Mouse (Mus musculus) adipocyte (in vitro differentiated cells): ENCODE results near the gene Duoxa1.
A peak's percentile ranks its signal among the peaks of the same experiment; 100 is the strongest.
"Not testable (repeated sequence)": the region's sequence is repeated elsewhere in the genome, so short reads cannot be mapped to it uniquely, and the experiment has no call there.

Experiments
- DNase-seq: peaks from one replicate; pipeline ENCODE4 v3.0.0-alpha.2; 2016; ENCODE audit warnings: low spot score

Duoxa1 gene

GRCm38 (mm10) chr2:122313536-122313935 is at the start of gene Duoxa1:
Duoxa1 (minus strand) TSS chr2:122313730.
- no peak for DNase-seq

- no peak for DNase-seq
Measured at GRCm38 (mm10) chr2:122362622-122363523, 49.3 kb upstream of the Duoxa1 start.

- no peak for DNase-seq
Measured at GRCm38 (mm10) chr2:122361868-122362621, 48.5 kb upstream of the Duoxa1 start.

GRCm38 (mm10) chr2:122361181-122361580 is 47.7 kb upstream of the Duoxa1 start:
- no peak for DNase-seq

GRCm38 (mm10) chr2:122360310-122360709 is 46.8 kb upstream of the Duoxa1 start:
- no peak for DNase-seq

- DNase-seq = no peak
Measured at GRCm38 (mm10) chr2:122356187-122356586, 42.7 kb upstream of the Duoxa1 start.

- no peak for DNase-seq
Measured at GRCm38 (mm10) chr2:122355389-122355788, 41.9 kb upstream of the Duoxa1 start.

- no peak for DNase-seq
Measured at GRCm38 (mm10) chr2:122354191-122354929, 40.8 kb upstream of the Duoxa1 start.

GRCm38 (mm10) chr2:122353765-122354164 is 40.2 kb upstream of the Duoxa1 start:
- no peak for DNase-seq

GRCm38 (mm10) chr2:122352992-122353391 is 39.5 kb upstream of the Duoxa1 start:
- DNase-seq = no peak

GRCm38 (mm10) chr2:122351931-122352329 is 38.4 kb upstream of the Duoxa1 start:
- peak; percentile 49 for DNase-seq

- peak; percentile 56 for DNase-seq
Measured at GRCm38 (mm10) chr2:122351156-122351930, 37.8 kb upstream of the Duoxa1 start.

GRCm38 (mm10) chr2:122349136-122349785 is 35.7 kb upstream of the Duoxa1 start:
- no peak for DNase-seq

- peak; percentile 87 for DNase-seq
Measured at GRCm38 (mm10) chr2:122348531-122349131, 35.1 kb upstream of the Duoxa1 start.

GRCm38 (mm10) chr2:122347257-122347656 is 33.7 kb upstream of the Duoxa1 start:
- no peak for DNase-seq

- not testable (repeated sequence) for DNase-seq
Measured at GRCm38 (mm10) chr2:122346164-122346563, 32.6 kb upstream of the Duoxa1 start.

- DNase-seq = no peak
Measured at GRCm38 (mm10) chr2:122345106-122345893, 31.8 kb upstream of the Duoxa1 start.

GRCm38 (mm10) chr2:122337291-122337690 is 23.8 kb upstream of the Duoxa1 start:
- DNase-seq = no peak

GRCm38 (mm10) chr2:122334170-122334569 is 20.6 kb upstream of the Duoxa1 start:
- DNase-seq = no peak

GRCm38 (mm10) chr2:122332222-122332621 is 18.7 kb upstream of the Duoxa1 start:
- no peak for DNase-seq
